26 mouse cellular contexts compared by ENCODE assay signal in the genomic region with DNA sequence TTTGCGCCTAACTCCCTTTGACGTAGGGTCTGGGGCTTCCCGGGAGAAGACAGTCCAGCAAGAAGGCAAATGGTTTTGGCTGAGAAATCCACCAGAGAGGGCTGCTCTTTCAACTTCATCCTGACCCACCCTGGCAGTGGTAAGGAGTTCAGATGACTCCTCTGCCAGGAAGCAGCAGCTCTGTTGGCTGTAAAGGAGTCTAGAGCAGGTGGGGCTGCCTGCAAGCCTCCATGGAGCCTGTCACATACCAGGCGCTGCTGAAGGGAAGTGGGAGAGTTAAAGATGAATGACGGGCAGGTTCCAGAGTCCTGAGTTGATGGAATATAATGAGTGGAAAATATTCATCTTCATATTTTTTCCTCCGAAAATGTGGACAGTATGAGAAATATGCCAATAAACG. TPM values are rescaled to one million over a fixed set of nuclear protein-coding genes. Genes with fewer than 3 reads are reported as not detected.
"Had no signal": no experiment of that assay in that cellular context is flagged by ENCODE, and none has a peak within 500 bp of the region (broad histone marks: within the 10 kb centered on the region; RNA-seq: fewer than 3 reads in every experiment).

No protein-coding gene starts in this region.

- H3K4me3 ChIP-seq: midbrain, embryonic 10.5 days; midbrain, embryonic 13.5 days; midbrain, embryonic 15.5 days; myocyte; neural tube, embryonic 13.5 days; neural tube, embryonic 15.5 days had no signal

- H3K4me2 ChIP-seq: lung, embryonic 14.5 days; midbrain, embryonic 13.5 days; midbrain, embryonic 15.5 days; neural tube, embryonic 13.5 days; neural tube, embryonic 15.5 days had no signal

- H3K4me1 ChIP-seq: midbrain, embryonic 10.5 days; midbrain, embryonic 13.5 days; midbrain, embryonic 15.5 days; neural tube, embryonic 13.5 days had no signal

- H3K27me3 ChIP-seq: midbrain, embryonic 13.5 days; midbrain, embryonic 15.5 days; neural tube, embryonic 13.5 days; neural tube, embryonic 15.5 days had no signal

- H3K36me3 ChIP-seq: midbrain, embryonic 13.5 days; midbrain, embryonic 15.5 days had no signal

- ATAC-seq: midbrain, embryonic 13.5 days; midbrain, embryonic 15.5 days had no signal

- H3K27ac ChIP-seq: liver, embryonic 14.5 days; midbrain, embryonic 10.5 days; midbrain, embryonic 13.5 days; midbrain, embryonic 15.5 days; neural tube, embryonic 13.5 days; neural tube, embryonic 15.5 days had no signal

- DNase-seq: lung, adult 18-20 months; lung, embryonic 14.5 days; lung, postnatal 10 days; lung, postnatal 4 days; retina, postnatal 1 day; right cerebral cortex, adult 18-20 months; right cerebral cortex, postnatal 25 days; right cerebral cortex, postnatal 4 days; spleen, adult 18-20 months; thymus, adult 18-20 months; thymus, postnatal 14 days; thymus, postnatal 36 days had no signal

- H3K9me3 ChIP-seq: midbrain, embryonic 10.5 days; midbrain, embryonic 13.5 days; midbrain, embryonic 15.5 days; neural tube, embryonic 13.5 days; neural tube, embryonic 15.5 days had no signal

- H3K9ac ChIP-seq: liver, embryonic 14.5 days; lung, embryonic 14.5 days; midbrain, embryonic 13.5 days; midbrain, embryonic 15.5 days; neural tube, embryonic 13.5 days; neural tube, embryonic 15.5 days had no signal

RNA-seq across cellular contexts. Expression of a gene that starts 34.8 kb away (rescaled TPM):
- polyA plus RNA-seq: liver, embryonic 14.5 days; liver, embryonic 16.5 days; lung, embryonic 14.5 days; lung, embryonic 16.5 days; midbrain, embryonic 10.5 days; midbrain, embryonic 13.5 days; midbrain, embryonic 15.5 days; myocyte; neural tube, embryonic 11.5 days; neural tube, embryonic 13.5 days; neural tube, embryonic 15.5 days; small intestine, adult 2 months; stomach, embryonic 14.5 days; stomach, embryonic 16.5 days; thymus, postnatal 0 days had no signal
